Mouse (Mus musculus): ENCODE results near the gene Gne. TPM values are rescaled to one million over a fixed set of nuclear protein-coding genes. Genes with fewer than 3 reads are reported as not detected.

Gne gene
- 22.3 and 23.2 TPM in 2 replicates for polyA plus RNA-seq (2014; fragmentation: Nextera tagmentation; extraction: Ambion mirVana)

DNA sequence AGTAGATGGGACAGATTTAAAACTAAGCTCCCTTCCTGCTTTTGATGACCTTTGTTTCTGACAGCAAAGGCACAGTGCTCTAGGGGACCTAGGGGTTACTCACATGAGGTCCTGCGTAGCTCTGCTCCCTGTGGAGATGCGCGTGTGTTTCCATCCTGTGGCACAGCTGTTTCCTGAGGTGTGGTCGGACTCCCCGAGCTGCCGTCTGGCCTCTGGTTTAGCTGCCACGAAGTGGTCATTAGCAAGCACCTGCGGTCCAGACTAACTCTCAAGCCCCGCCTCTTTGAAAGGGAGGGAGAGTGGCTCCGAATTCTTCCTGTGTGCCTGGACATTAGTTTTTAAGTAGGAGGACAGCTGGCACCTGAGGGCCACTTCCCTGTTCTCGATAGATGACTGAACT lies at the start of gene Gne:
TSS of gene Gne (minus strand) at position 233 of the 400 bp plus-strand sequence.
- Histone ChIP-seq H3K4me3 (ENCODE audit: low read depth, low read length) (no peak within 1 kb of the TSS), H3K4me2 (ENCODE audit: low read depth) (no peak within 1 kb of the TSS), H3K4me1 (ENCODE audit: control insufficient read depth, insufficient read depth, low read length) (no peaks in the 10 kb centered on the region), H3K27ac (ENCODE audit: low read depth, low read length) (no peak within 1 kb of the TSS), H3K27me3 (ENCODE audit: control insufficient read depth, insufficient read depth, low read length) (no peaks in the 10 kb centered on the region), H3K9me3 (ENCODE audit: control insufficient read depth, low read length) (no peaks in the 10 kb centered on the region), H3K36me3 (ENCODE audit: control insufficient read depth, insufficient read depth, low read length) (no peaks in the 10 kb centered on the region), H3K9ac (ENCODE audit: low read length) (no peak within 1 kb of the TSS)
- WGBS = 18% methylated on average over 11 of the region's 11 CpGs
- DNase-seq (ENCODE audit: low spot score) = no peak
- no peak for ATAC-seq (ENCODE audit: insufficient read depth, low FRiP score, low TSS enrichment)

DNA sequence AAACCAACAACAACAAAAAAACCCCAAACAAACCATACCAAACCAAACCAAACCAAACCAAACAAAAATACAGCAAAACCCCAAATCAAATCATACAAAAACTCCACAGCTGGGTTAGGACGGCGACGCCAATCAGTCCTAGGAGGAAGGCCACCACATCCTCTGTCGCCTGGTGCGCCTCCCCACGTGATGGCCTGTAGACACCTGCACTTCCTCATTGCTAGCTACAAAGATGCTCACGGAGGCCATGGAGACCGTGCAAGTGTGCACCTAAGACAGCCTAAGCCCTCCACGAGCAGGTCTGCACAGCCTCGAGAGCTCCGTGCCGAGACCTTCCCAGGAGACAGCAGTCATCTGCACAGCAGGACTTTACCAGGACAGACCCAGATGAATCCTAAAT lies 42.8 kb upstream of the Gne start:
- ATAC-seq (ENCODE audit: insufficient read depth, low FRiP score, low TSS enrichment) (no peak), DNase-seq (ENCODE audit: low spot score) (no peak)
- Histone ChIP-seq H3K4me2 (ENCODE audit: low read depth) (no peak overlapping the region), H3K9ac (ENCODE audit: low read length) (no peak overlapping the region), H3K9me3 (ENCODE audit: control insufficient read depth, low read length) (no peaks in the 10 kb centered on the region), H3K27ac (ENCODE audit: low read depth, low read length) (no peak overlapping the region), H3K4me1 (ENCODE audit: control insufficient read depth, insufficient read depth, low read length) (no peaks in the 10 kb centered on the region), H3K36me3 (ENCODE audit: control insufficient read depth, insufficient read depth, low read length) (peaks cover 20% of the 10 kb centered on the region), H3K4me3 (ENCODE audit: low read depth, low read length) (no peak overlapping the region), H3K27me3 (ENCODE audit: control insufficient read depth, insufficient read depth, low read length) (no peaks in the 10 kb centered on the region)
- 96% methylated on average over 12 of the region's 12 CpGs for WGBS

DNA sequence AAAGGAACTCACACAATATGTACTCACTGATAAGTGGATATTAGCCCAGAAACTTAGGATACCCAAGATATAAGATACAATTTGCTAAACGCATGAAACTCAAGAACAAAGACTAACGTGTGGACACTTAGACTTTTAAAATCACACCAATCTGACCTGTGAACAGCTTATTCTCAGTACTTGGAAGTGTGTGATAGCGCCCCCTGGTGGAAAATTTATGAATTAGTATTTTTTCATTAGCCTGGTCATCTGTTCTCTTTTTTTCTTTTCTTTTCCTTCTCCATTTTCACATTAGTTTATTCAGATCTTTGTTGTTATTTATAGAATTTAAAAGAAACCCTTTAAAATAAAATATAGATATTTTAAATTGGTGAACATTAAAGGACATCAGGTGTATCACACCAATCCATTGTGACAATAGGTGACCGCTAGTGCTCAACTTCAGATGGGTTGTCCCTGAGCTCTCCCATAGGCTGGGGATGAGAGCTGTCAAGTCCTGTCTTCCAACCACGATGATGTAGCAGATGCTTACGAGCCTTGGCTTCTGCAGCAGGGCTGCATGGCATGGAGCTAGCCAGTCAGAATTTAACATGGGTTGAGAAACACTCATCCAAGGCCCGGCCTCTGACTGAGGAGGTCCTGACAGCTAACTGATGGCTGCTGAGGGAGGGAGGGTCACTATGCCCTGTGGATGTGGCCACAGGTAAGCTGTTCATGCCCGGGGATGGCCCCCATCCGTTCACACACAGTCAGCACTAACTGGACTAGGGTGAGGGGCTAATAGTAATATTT lies 35.6 kb upstream of the Gne start:
- no peak for DNase-seq (ENCODE audit: low spot score)
- ATAC-seq (ENCODE audit: insufficient read depth, low FRiP score, low TSS enrichment) = no peak
- Histone ChIP-seq H3K4me3 (ENCODE audit: low read depth, low read length) (no peak overlapping the region), H3K4me1 (ENCODE audit: control insufficient read depth, insufficient read depth, low read length) (no peaks in the 10 kb centered on the region), H3K9ac (ENCODE audit: low read length) (no peak overlapping the region), H3K36me3 (ENCODE audit: control insufficient read depth, insufficient read depth, low read length) (no peaks in the 10 kb centered on the region; the same call in 1 of the 2 replicates), H3K4me2 (ENCODE audit: low read depth) (no peak overlapping the region), H3K9me3 (ENCODE audit: control insufficient read depth, low read length) (no peaks in the 10 kb centered on the region), H3K27me3 (ENCODE audit: control insufficient read depth, insufficient read depth, low read length) (no peaks in the 10 kb centered on the region), H3K27ac (ENCODE audit: low read depth, low read length) (no peak overlapping the region)
- 51% methylated on average over 9 of the region's 9 CpGs for WGBS

DNA sequence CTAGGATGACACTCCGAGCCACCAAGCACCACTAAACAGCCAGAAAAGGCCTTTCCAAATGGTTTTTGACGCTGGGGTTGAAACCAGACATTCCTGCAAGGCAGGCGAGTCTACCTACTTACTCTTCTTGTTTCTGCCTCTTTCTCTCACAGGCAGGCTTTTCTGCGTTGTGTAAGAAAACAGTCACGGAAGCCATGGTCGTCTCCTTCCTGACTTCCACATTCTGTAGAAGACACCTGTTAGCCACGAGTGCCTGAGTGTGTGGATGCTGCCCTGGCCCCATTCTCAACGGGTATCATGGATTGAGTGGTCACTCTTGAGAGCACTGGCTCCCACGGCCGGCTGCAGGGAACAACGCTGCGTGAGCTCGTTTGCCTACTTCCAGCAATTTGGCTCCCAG lies 31.1 kb upstream of the Gne start:
- Histone ChIP-seq H3K27me3 (ENCODE audit: control insufficient read depth, insufficient read depth, low read length) (no peaks in the 10 kb centered on the region), H3K9me3 (ENCODE audit: control insufficient read depth, low read length) (no peaks in the 10 kb centered on the region), H3K4me1 (ENCODE audit: control insufficient read depth, insufficient read depth, low read length) (0 out of 2 replicates have a peak, but pooled peaks cover 3% of the 10 kb centered on the region), H3K27ac (ENCODE audit: low read depth, low read length) (no peak overlapping the region), H3K36me3 (ENCODE audit: control insufficient read depth, insufficient read depth, low read length) (no peaks in the 10 kb centered on the region), H3K9ac (ENCODE audit: low read length) (no peak overlapping the region), H3K4me3 (ENCODE audit: low read depth, low read length) (no peak overlapping the region), H3K4me2 (ENCODE audit: low read depth) (no peak overlapping the region)
- DNase-seq (ENCODE audit: low spot score) (no peak), ATAC-seq (ENCODE audit: insufficient read depth, low FRiP score, low TSS enrichment) (no peak)
- 90% methylated on average over 13 of the region's 13 CpGs for WGBS

DNA sequence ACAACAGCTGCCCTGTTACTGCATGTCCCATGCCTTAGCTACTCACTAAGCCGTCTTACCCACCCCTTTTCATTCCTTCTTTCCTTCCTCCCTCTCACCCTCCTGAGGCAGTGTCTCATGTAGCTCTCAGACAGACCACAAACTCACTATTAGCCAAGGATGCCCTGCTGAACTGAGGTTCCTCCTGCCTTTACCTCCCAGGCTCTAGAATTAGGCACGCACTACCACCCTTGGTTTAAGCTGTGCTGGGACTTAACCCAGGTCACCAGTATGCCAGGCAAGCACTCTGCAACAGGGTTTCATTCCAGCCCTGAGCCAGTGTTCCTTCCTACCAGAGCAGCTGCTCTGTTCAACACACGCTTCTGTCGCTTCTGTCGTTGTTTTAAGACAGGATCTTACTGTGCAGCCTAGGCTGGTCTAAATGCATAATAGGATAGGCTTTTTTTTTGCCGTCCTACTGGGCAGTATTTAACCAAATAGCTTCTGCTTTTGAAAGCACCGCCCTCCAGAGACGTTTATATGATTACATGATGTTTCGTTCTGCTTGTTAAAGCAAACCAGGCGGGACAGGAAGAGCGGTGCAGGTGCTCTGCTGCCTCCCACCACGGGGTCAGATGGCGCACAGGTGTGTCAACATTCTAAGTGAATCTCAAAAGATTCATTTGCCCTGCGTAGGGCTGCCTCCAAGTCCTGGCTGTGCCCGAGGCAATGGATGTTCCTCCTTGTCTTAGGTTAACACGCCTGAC lies 29.6 kb upstream of the Gne start:
- DNase-seq (ENCODE audit: low spot score) = peak; percentile 31
- Histone ChIP-seq H3K9ac (ENCODE audit: low read length) (no peak overlapping the region), H3K27me3 (ENCODE audit: control insufficient read depth, insufficient read depth, low read length) (no peaks in the 10 kb centered on the region), H3K36me3 (ENCODE audit: control insufficient read depth, insufficient read depth, low read length) (no peaks in the 10 kb centered on the region), H3K4me3 (ENCODE audit: low read depth, low read length) (no peak overlapping the region), H3K9me3 (ENCODE audit: control insufficient read depth, low read length) (no peaks in the 10 kb centered on the region), H3K4me2 (ENCODE audit: low read depth) (no peak overlapping the region), H3K27ac (ENCODE audit: low read depth, low read length) (no peak overlapping the region), H3K4me1 (ENCODE audit: control insufficient read depth, insufficient read depth, low read length) (0 out of 2 replicates have a peak, but pooled peaks cover 3% of the 10 kb centered on the region)
- no peak for ATAC-seq (ENCODE audit: insufficient read depth, low FRiP score, low TSS enrichment)
- 40% methylated on average over 16 of the region's 16 CpGs for WGBS

DNA sequence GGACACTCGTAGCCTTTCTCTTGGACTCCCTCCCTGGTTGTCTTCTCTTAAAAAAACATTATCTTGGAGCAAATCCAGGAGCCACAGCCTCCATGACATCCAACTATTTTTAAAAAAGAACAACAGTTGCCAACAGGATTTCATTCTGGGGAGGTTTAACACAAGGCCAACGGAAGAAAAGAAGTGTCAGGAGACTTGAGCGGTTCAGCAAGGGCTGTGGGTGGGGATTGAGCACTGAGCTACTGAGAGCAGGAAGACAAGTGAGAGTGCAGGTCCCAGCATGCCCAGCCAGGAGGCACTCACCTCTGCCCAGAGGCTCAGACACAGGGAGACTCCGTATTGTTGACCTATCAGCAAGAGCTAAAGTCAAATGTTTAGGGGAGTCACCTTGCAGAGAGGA lies 28.8 kb upstream of the Gne start:
- Histone ChIP-seq H3K9ac (ENCODE audit: low read length) (no peak overlapping the region), H3K4me1 (ENCODE audit: control insufficient read depth, insufficient read depth, low read length) (0 out of 2 replicates have a peak, but pooled peaks cover 3% of the 10 kb centered on the region), H3K4me2 (ENCODE audit: low read depth) (no peak overlapping the region), H3K9me3 (ENCODE audit: control insufficient read depth, low read length) (no peaks in the 10 kb centered on the region), H3K36me3 (ENCODE audit: control insufficient read depth, insufficient read depth, low read length) (no peaks in the 10 kb centered on the region), H3K27me3 (ENCODE audit: control insufficient read depth, insufficient read depth, low read length) (no peaks in the 10 kb centered on the region), H3K4me3 (ENCODE audit: low read depth, low read length) (no peak overlapping the region), H3K27ac (ENCODE audit: low read depth, low read length) (no peak overlapping the region)
- DNase-seq (ENCODE audit: low spot score) (no peak), ATAC-seq (ENCODE audit: insufficient read depth, low FRiP score, low TSS enrichment) (no peak)
- WGBS = 34% methylated on average over 4 of the region's 4 CpGs

DNA sequence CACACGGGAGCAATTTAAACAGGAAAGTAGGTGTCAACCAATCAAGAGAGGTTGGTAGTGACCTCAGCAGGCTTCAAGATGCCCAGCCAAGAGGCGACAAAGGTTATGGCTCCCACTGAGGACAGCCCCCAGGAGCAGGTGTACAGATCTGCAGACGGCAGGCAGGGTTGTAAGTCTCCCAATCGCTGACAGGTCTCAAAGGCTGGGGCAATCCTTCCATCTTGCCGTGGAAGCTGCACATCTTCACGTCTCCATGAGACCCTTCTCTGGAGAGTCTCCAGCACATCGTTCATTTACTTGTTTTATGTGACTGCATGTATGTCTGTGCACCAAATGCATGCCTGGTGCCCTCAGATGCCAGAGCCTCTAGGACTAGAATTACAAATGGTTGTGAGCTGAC lies 26.8 kb upstream of the Gne start:
- Histone ChIP-seq H3K4me2 (ENCODE audit: low read depth) (no peak overlapping the region), H3K27me3 (ENCODE audit: control insufficient read depth, insufficient read depth, low read length) (no peaks in the 10 kb centered on the region), H3K36me3 (ENCODE audit: control insufficient read depth, insufficient read depth, low read length) (no peaks in the 10 kb centered on the region), H3K4me3 (ENCODE audit: low read depth, low read length) (no peak overlapping the region), H3K27ac (ENCODE audit: low read depth, low read length) (no peak overlapping the region), H3K4me1 (ENCODE audit: control insufficient read depth, insufficient read depth, low read length) (0 out of 2 replicates have a peak, but pooled peaks cover 3% of the 10 kb centered on the region), H3K9ac (ENCODE audit: low read length) (no peak overlapping the region), H3K9me3 (ENCODE audit: control insufficient read depth, low read length) (no peaks in the 10 kb centered on the region)
- DNase-seq (ENCODE audit: low spot score) (no peak), ATAC-seq (ENCODE audit: insufficient read depth, low FRiP score, low TSS enrichment) (no peak)
- 58% methylated on average over 7 of the region's 7 CpGs for WGBS

DNA sequence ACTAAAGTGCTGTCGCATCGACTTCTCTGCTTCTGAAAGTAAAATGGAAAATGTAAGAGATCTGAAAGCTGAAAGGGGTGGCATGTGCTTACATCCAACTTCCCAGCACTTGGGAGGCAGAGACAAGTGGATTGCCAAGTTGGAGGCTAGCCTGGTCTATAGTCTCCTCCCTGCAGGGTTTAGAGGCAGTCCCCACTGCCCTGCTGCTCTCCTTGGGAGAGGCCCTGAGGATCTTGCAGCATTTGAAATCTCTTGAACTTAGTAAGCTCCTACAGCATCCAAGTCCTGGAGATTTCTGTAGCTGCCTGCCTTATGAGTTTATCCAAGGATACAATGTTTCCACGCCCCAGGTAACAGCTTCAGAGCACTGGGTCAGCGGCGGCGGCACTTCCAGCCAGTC lies 24.3 kb upstream of the Gne start:
- no peak overlapping the region for H3K9ac ChIP-seq (ENCODE audit: low read length)
- no peak overlapping the region for H3K4me2 ChIP-seq (ENCODE audit: low read depth)
- no peak overlapping the region for H3K4me3 ChIP-seq (ENCODE audit: low read depth, low read length)
- H3K36me3 ChIP-seq (ENCODE audit: control insufficient read depth, insufficient read depth, low read length) = no peaks in the 10 kb centered on the region
- ATAC-seq (ENCODE audit: insufficient read depth, low FRiP score, low TSS enrichment) (no peak), DNase-seq (ENCODE audit: low spot score) (no peak)
- H3K4me1 ChIP-seq (ENCODE audit: control insufficient read depth, insufficient read depth, low read length) = 0 out of 2 replicates have a peak, but pooled peaks cover 9% of the 10 kb centered on the region
- H3K27ac ChIP-seq (ENCODE audit: low read depth, low read length) = no peak overlapping the region
- no peaks in the 10 kb centered on the region for H3K9me3 ChIP-seq (ENCODE audit: control insufficient read depth, low read length)
- WGBS = 90% methylated on average over 6 of the region's 6 CpGs
- H3K27me3 ChIP-seq (ENCODE audit: control insufficient read depth, insufficient read depth, low read length) = no peaks in the 10 kb centered on the region
